ENCODE assay signal across 8 mouse cellular contexts in genomic region chr11:60220291-60220804, GRCm38 (mm10). TPM values are rescaled to one million over a fixed set of nuclear protein-coding genes. Genes with fewer than 3 reads are reported as not detected.
DNase-seq lines count a peak whose midpoint lies in the region; ATAC-seq and TF ChIP-seq lines count a peak whose summit lies in the region.

No protein-coding gene starts in this region.

- no peaks in the 10 kb centered on the region for H3K27me3 ChIP-seq in hindbrain, embryonic 11.5 days (ENCODE audit: control insufficient read depth, insufficient read depth, low read length)
- H3K27me3 ChIP-seq in lung, postnatal 0 days (replicated peaks; ENCODE audit: insufficient read depth, low read length): no peaks in the 10 kb centered on the region

- 0 out of 2 replicates have a peak, but pooled peaks cover 4% of the 10 kb centered on the region for H3K4me1 ChIP-seq in hindbrain, embryonic 11.5 days (replicated peaks; ENCODE audit: control insufficient read depth, insufficient read depth, low read length)
- H3K4me1 ChIP-seq in lung, postnatal 0 days (ENCODE audit: insufficient read depth, low read depth, low read length): peaks cover 25% of the 10 kb centered on the region; the same call in 1 of the 2 replicates

- H3K9me3 ChIP-seq in hindbrain, embryonic 11.5 days (ENCODE audit: control insufficient read depth, low read length): no peaks in the 10 kb centered on the region
- no peaks in the 10 kb centered on the region for H3K9me3 ChIP-seq in lung, postnatal 0 days (ENCODE audit: low read length)

- H3K36me3 ChIP-seq in hindbrain, embryonic 11.5 days (ENCODE audit: control insufficient read depth, insufficient read depth, low read length): no peaks in the 10 kb centered on the region
- H3K36me3 ChIP-seq in lung, postnatal 0 days (ENCODE audit: insufficient read depth, low read length): no peaks in the 10 kb centered on the region

- TF ChIP-seq CTCF in lung, postnatal 0 days (IDR thresholded peaks at IDR 0.05): no peak

- H3K4me3 ChIP-seq in hindbrain, embryonic 11.5 days (ENCODE audit: low read depth, low read length): peak overlapping the region; percentile 60
- peak overlapping the region; percentile 65 for H3K4me3 ChIP-seq in lung, postnatal 0 days (ENCODE audit: low read depth, low read length)

- peak overlapping the region; percentile 67 for H3K9ac ChIP-seq in hindbrain, embryonic 11.5 days (ENCODE audit: low read depth, low read length)
- H3K9ac ChIP-seq in lung, postnatal 0 days (replicated peaks; ENCODE audit: low read depth): peak overlapping the region; percentile 76

- WGBS in hindbrain, embryonic 11.5 days: under 1% methylated on average over 46 of the region's 46 CpGs
- WGBS in lung, postnatal 0 days: under 1% methylated on average over 46 of the region's 46 CpGs

- H3K27ac ChIP-seq in hindbrain, embryonic 11.5 days (ENCODE audit: low read depth, low read length): no peak overlapping the region; the same call in 1 of the 2 replicates
- H3K27ac ChIP-seq in lung, postnatal 0 days (ENCODE audit: low read length): peak overlapping the region; percentile 91

- TF ChIP-seq EP300 in lung, postnatal 0 days (IDR thresholded peaks at IDR 0.05): no peak

- DNase-seq in Muller cell, postnatal 12 days (ENCODE audit: inconsistent ontology term): peak; percentile 97
- peak; percentile 87 for DNase-seq in cerebellum, adult 9-11 months
- peak; percentile 62 to 88 for DNase-seq in frontal cortex, adult 2 months (ENCODE audit: extremely low spot score in 1 of 2, low spot score in 1 of 2)
- peak; percentile 97 for DNase-seq in hindbrain, embryonic 11.5 days (ENCODE audit: low spot score)
- DNase-seq in layer of hippocampus, postnatal 10 days (ENCODE audit: low spot score in 2 of 2): peak; percentile 81 to 90
- peak; percentile 92 for DNase-seq in lung, postnatal 0 days (ENCODE audit: low spot score)
- peak; percentile 92 for DNase-seq in ovary, postnatal 10 days (ENCODE audit: low spot score)
- DNase-seq in thymus, postnatal 0 days (ENCODE audit: low spot score): peak; percentile 94

- peak overlapping the region; percentile 55 for H3K4me2 ChIP-seq in hindbrain, embryonic 11.5 days (replicated peaks; ENCODE audit: low read depth, low read length)
- peak overlapping the region; percentile 71 for H3K4me2 ChIP-seq in lung, postnatal 0 days (replicated peaks; ENCODE audit: low read depth, low read length)

- peak; percentile 81 for ATAC-seq in hindbrain, embryonic 11.5 days (ENCODE audit: low FRiP score)
- ATAC-seq in lung, postnatal 0 days: peak; percentile 79

RNA-seq across cellular contexts. Expression of gene Srebf1, which starts 2.0 kb away (rescaled TPM):
- 63.2 and 78.3 TPM in 2 replicates for polyA plus RNA-seq in frontal cortex, adult 2 months (2012; rRNA removed)
- polyA plus RNA-seq in hindbrain, embryonic 11.5 days (2014; fragmentation: Nextera tagmentation; extraction: Ambion mirVana): 40.4 and 44.7 TPM in 2 replicates
- total RNA-seq in layer of hippocampus, postnatal 10 days (2021): 10 to 100 TPM; 46.8 to 52.8 TPM
- 61.7 and 70.1 TPM in 2 replicates for polyA plus RNA-seq in lung, postnatal 0 days (2015; fragmentation: Nextera tagmentation; extraction: Ambion mirVana)
- 82.6 and 100 TPM in 2 replicates for polyA plus RNA-seq in thymus, postnatal 0 days (2015; fragmentation: Nextera tagmentation; extraction: Ambion mirVana)
